Mouse (Mus musculus) layer of hippocampus, adult 11-12 months (tissue): ENCODE data around the gene C5ar2.

ENCODE experiments used
- DNase-seq: peaks from one replicate; pipeline ENCODE4 v3.0.0; 2022; ENCODE audit warnings: low spot score

Gene C5ar2

DNA sequence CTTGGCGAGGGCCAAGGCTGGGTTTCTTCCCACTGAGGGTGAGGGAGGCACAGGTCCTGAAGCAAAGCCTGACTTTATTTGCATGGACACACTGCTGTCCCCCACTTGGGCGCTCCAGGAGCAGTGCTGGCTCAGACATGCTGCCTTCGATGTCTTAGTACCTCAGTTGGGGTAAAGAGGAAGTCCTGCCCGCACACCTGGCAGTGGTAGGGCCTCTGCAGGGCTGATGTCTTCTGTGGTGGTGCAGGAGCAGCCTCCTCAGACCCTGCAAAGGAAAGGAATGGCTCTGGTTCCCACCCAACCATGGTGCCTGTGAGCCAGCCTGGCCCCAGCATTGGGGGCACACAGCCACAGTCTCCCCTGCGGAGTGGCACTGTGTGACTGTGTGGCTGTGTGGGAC, 46.8 kb downstream of the C5ar2 start:
- DNase-seq = no peak

DNA sequence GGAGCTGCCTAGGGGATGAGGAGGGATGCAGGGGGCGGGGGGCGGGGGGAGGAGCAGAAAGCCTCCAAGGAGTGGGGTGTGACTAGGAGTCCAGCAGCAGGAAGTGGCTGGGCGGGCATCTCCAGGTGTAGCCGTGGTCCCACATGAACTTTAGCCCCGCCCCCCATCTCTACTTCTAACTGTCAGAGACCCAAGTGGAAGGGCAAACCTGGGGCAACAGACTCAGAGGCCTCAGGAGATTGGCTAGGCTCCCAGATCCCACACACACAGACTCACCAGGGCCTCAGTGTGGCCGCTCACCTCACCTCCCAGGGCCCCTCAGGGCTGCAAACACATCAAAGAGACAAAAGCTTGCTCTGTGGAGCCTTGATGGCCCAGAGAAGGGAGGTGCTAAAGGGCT, 47.3 kb downstream of the C5ar2 start:
- DNase-seq = no peak

DNA sequence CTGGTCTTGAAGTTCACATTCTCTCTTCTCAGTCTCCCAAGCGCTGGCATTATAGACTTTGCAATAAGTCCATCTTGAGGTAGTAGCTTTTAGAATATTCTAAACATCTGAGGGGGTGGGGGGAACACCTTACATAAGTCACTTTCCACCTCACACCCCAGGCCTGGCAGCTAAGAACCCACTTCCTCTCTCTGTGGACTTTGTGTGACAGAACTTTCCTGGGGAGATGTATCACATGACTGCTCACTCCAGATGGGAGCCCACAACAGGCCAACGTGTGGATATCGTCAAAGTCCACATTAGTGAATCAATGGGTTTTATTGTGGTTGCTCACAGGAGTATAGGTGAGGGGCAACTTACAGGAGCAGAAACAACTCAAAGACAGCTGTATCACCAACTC, 50.3 kb downstream of the C5ar2 start:
- DNase-seq = no peak

DNA sequence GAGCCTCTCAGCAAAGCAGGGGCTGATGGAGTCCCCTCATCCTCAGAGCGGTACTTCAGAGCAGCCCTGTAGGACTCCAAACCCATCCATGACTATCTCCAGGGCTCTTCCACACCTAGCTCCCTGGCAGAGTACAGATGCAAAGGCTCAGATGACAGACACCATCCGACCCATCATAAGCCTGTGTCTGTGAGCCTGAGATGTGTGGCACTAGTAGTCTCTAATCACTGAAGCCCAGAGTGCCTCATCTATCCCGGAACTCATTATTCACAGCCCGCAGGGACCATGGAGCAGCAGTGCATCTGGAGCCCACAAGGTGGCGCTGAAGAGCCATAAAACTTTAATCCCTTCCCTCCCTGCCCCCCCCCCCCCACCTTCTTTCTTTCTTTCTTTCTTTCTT, 51.6 kb downstream of the C5ar2 start:
- DNase-seq = peak; percentile 81

DNA sequence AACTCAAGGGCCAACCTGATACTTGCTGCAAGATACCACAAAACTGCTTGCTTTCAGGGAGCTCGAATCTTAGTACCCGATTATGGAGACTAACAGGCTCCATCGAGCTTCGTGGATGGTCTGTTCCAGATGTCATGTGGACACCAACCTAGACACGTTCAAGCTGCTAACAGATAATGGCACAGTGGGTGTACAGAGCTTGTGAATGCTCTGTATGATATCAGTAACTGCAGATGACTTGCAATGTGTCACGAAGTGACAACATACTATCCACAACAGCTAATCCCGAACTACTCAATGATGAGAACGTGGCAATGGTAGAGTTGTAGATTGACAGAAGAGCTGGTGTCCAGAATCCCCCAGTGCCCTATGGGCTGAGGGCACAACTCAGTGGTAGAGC, 56.5 kb downstream of the C5ar2 start:
- no peak for DNase-seq
